Mouse (Mus musculus): ENCODE results near the gene S100a3. TPM values are rescaled to one million over a fixed set of nuclear protein-coding genes. Genes with fewer than 3 reads are reported as not detected.

The S100a3 gene
- polyA plus RNA-seq, 1 experiment from 2014 or later: 0.31 TPM

GRCm38 (mm10) chr3:90625496-90625895 is 65.1 kb downstream of the S100a3 start:
- Histone ChIP-seq H3K4me1 (peaks cover 7% of the 10 kb centered on the region; the same call in 1 of the 2 replicates), H3K9me3 (no peaks in the 10 kb centered on the region), H3K36me3 (no peaks in the 10 kb centered on the region), H3K4me3 (no peak overlapping the region), H3K27ac (no peak overlapping the region), H3K27me3 (ENCODE audit: insufficient read depth, poor library complexity, severe bottlenecking) (peaks cover 3% of the 10 kb centered on the region; the same call in 1 of the 2 replicates)
- WGBS: 80% methylated on average over 5 of the region's 5 CpGs
- peak; percentile 25 for DNase-seq (ENCODE audit: low spot score)

GRCm38 (mm10) chr3:90626266-90627021 is 66.1 kb downstream of the S100a3 start:
- Histone ChIP-seq H3K4me1 (peaks cover 7% of the 10 kb centered on the region; the same call in 1 of the 2 replicates), H3K4me3 (no peak overlapping the region), H3K9me3 (no peaks in the 10 kb centered on the region), H3K36me3 (no peaks in the 10 kb centered on the region), H3K27me3 (ENCODE audit: insufficient read depth, poor library complexity, severe bottlenecking) (no peaks in the 10 kb centered on the region), H3K27ac (no peak overlapping the region)
- WGBS: 76% methylated on average over 9 of the region's 9 CpGs
- DNase-seq (ENCODE audit: low spot score): peak; percentile 25

GRCm38 (mm10) chr3:90627366-90627765 is 67.0 kb downstream of the S100a3 start:
- peaks cover 7% of the 10 kb centered on the region; the same call in 1 of the 2 replicates for H3K4me1 ChIP-seq
- 83% methylated on average over 5 of the region's 5 CpGs for WGBS
- no peak overlapping the region for H3K4me3 ChIP-seq
- no peak for DNase-seq (ENCODE audit: low spot score)
- no peaks in the 10 kb centered on the region; the same call in 1 of the 2 replicates for H3K9me3 ChIP-seq
- H3K36me3 ChIP-seq: no peaks in the 10 kb centered on the region
- H3K27me3 ChIP-seq (ENCODE audit: insufficient read depth, poor library complexity, severe bottlenecking): no peaks in the 10 kb centered on the region
- no peak overlapping the region for H3K27ac ChIP-seq

- DNase-seq (ENCODE audit: low spot score): peak; percentile 74
- no peak overlapping the region for H3K27ac ChIP-seq
- H3K27me3 ChIP-seq (ENCODE audit: insufficient read depth, poor library complexity, severe bottlenecking): no peaks in the 10 kb centered on the region
- WGBS: 48% methylated on average over 4 of the region's 4 CpGs
- H3K9me3 ChIP-seq: no peaks in the 10 kb centered on the region; the same call in 1 of the 2 replicates
- H3K4me3 ChIP-seq: no peak overlapping the region
- peaks cover 7% of the 10 kb centered on the region; the same call in 1 of the 2 replicates for H3K4me1 ChIP-seq
- no peaks in the 10 kb centered on the region for H3K36me3 ChIP-seq
These were observed 67.4 kb downstream of the S100a3 start for GRCm38 (mm10) chr3:90627807-90628206.

- 65% methylated on average over 2 of the region's 2 CpGs for WGBS
- no peaks in the 10 kb centered on the region; the same call in 1 of the 2 replicates for H3K9me3 ChIP-seq
- no peak overlapping the region for H3K27ac ChIP-seq
- no peaks in the 10 kb centered on the region for H3K4me1 ChIP-seq
- no peaks in the 10 kb centered on the region for H3K27me3 ChIP-seq (ENCODE audit: insufficient read depth, poor library complexity, severe bottlenecking)
- H3K4me3 ChIP-seq: no peak overlapping the region
- peak; percentile 41 for DNase-seq (ENCODE audit: low spot score)
- H3K36me3 ChIP-seq: no peaks in the 10 kb centered on the region
These were observed 68.9 kb downstream of the S100a3 start for GRCm38 (mm10) chr3:90629298-90629697.

- H3K36me3 ChIP-seq: no peaks in the 10 kb centered on the region
- no peaks in the 10 kb centered on the region for H3K4me1 ChIP-seq
- no peak overlapping the region for H3K27ac ChIP-seq
- no peaks in the 10 kb centered on the region; the same call in 1 of the 2 replicates for H3K9me3 ChIP-seq
- H3K4me3 ChIP-seq: no peak overlapping the region
- 77% methylated on average over 2 of the region's 2 CpGs for WGBS
- H3K27me3 ChIP-seq (ENCODE audit: insufficient read depth, poor library complexity, severe bottlenecking): no peaks in the 10 kb centered on the region
- DNase-seq (ENCODE audit: low spot score): no peak
These were observed 71.6 kb downstream of the S100a3 start for GRCm38 (mm10) chr3:90631984-90632383.

GRCm38 (mm10) chr3:90638511-90639275 is 78.3 kb downstream of the S100a3 start:
- Histone ChIP-seq H3K9me3 (no peaks in the 10 kb centered on the region), H3K4me3 (no peak overlapping the region), H3K4me1 (no peaks in the 10 kb centered on the region), H3K27me3 (ENCODE audit: insufficient read depth, poor library complexity, severe bottlenecking) (no peaks in the 10 kb centered on the region), H3K36me3 (no peaks in the 10 kb centered on the region), H3K27ac (no peak overlapping the region)
- 60% methylated on average over 1 of the region's 1 CpGs for WGBS
- peak; percentile 30 for DNase-seq (ENCODE audit: low spot score)

GRCm38 (mm10) chr3:90639511-90640154 is 79.3 kb downstream of the S100a3 start:
- 45% methylated on average over 7 of the region's 7 CpGs for WGBS
- peak; percentile 74 for DNase-seq (ENCODE audit: low spot score)

GRCm38 (mm10) chr3:90640981-90641380 is 80.6 kb downstream of the S100a3 start:
- H3K36me3 ChIP-seq: no peaks in the 10 kb centered on the region
- no peaks in the 10 kb centered on the region for H3K27me3 ChIP-seq (ENCODE audit: insufficient read depth, poor library complexity, severe bottlenecking)
- H3K9me3 ChIP-seq: no peaks in the 10 kb centered on the region
- 76% methylated on average over 7 of the region's 7 CpGs for WGBS
- no peaks in the 10 kb centered on the region for H3K4me1 ChIP-seq
- no peak overlapping the region for H3K4me3 ChIP-seq
- DNase-seq (ENCODE audit: low spot score): no peak
- no peak overlapping the region for H3K27ac ChIP-seq

More at GRCm38 (mm10) chr3:90639511-90640154, 79.3 kb downstream of the S100a3 start:
- Histone ChIP-seq H3K27me3 (ENCODE audit: insufficient read depth, poor library complexity, severe bottlenecking) (no peaks in the 10 kb centered on the region), H3K4me1 (no peaks in the 10 kb centered on the region), H3K9me3 (no peaks in the 10 kb centered on the region), H3K27ac (no peak overlapping the region), H3K36me3 (no peaks in the 10 kb centered on the region), H3K4me3 (no peak overlapping the region)

GRCm38 (mm10) chr3:90644220-90644619 is 83.8 kb downstream of the S100a3 start:
- H3K9me3 ChIP-seq: no peaks in the 10 kb centered on the region
- no peak overlapping the region for H3K27ac ChIP-seq
- no peak overlapping the region for H3K4me3 ChIP-seq
- H3K36me3 ChIP-seq: no peaks in the 10 kb centered on the region
- H3K27me3 ChIP-seq (ENCODE audit: insufficient read depth, poor library complexity, severe bottlenecking): no peaks in the 10 kb centered on the region
- 41% methylated on average over 3 of the region's 3 CpGs for WGBS
- peak; percentile 54 for DNase-seq (ENCODE audit: low spot score)
- H3K4me1 ChIP-seq: no peaks in the 10 kb centered on the region

- no peak for DNase-seq (ENCODE audit: low spot score)
- H3K36me3 ChIP-seq: no peaks in the 10 kb centered on the region
- no peaks in the 10 kb centered on the region for H3K4me1 ChIP-seq
- H3K27me3 ChIP-seq (ENCODE audit: insufficient read depth, poor library complexity, severe bottlenecking): no peaks in the 10 kb centered on the region
- H3K27ac ChIP-seq: no peak overlapping the region
- WGBS: 51% methylated on average over 1 of the region's 1 CpGs
- H3K9me3 ChIP-seq: no peaks in the 10 kb centered on the region
- H3K4me3 ChIP-seq: no peak overlapping the region
These were observed 86.9 kb downstream of the S100a3 start for GRCm38 (mm10) chr3:90647291-90647690.

- H3K9me3 ChIP-seq: no peaks in the 10 kb centered on the region
- H3K4me3 ChIP-seq: no peak overlapping the region
- H3K27me3 ChIP-seq (ENCODE audit: insufficient read depth, poor library complexity, severe bottlenecking): peaks cover 6% of the 10 kb centered on the region; the same call in 1 of the 2 replicates
- DNase-seq (ENCODE audit: low spot score): no peak
- H3K4me1 ChIP-seq: no peaks in the 10 kb centered on the region
- no peaks in the 10 kb centered on the region for H3K36me3 ChIP-seq
- H3K27ac ChIP-seq: no peak overlapping the region
These were observed 88.6 kb downstream of the S100a3 start for GRCm38 (mm10) chr3:90648981-90649380.

- Histone ChIP-seq H3K9me3 (no peaks in the 10 kb centered on the region), H3K27ac (no peak overlapping the region), H3K36me3 (no peaks in the 10 kb centered on the region), H3K27me3 (ENCODE audit: insufficient read depth, poor library complexity, severe bottlenecking) (peaks cover 14% of the 10 kb centered on the region; the same call in 1 of the 2 replicates), H3K4me1 (no peaks in the 10 kb centered on the region), H3K4me3 (no peak overlapping the region)
- DNase-seq (ENCODE audit: low spot score): no peak
- 80% methylated on average over 2 of the region's 2 CpGs for WGBS
These were observed 89.5 kb downstream of the S100a3 start for GRCm38 (mm10) chr3:90649832-90650231.
